Mouse (Mus musculus) intestine, embryonic 14.5 days (tissue): ENCODE measurements at regions not wholly inside any gene's neighbourhood (a gene's known extent, or its start where the extent isn't known, plus 50 kb on each side); places are given as distances from the start of the nearest gene placed in this dataset.

ENCODE experiments used
- ATAC-seq: fragments of 200-750 bp; cut with Nextera tagmentation; replicated peaks from 2 replicates; pipeline ENCODE4 v1.8.0; 2017; ENCODE audit warnings: low read depth, moderate number of reproducible peaks, moderate TSS enrichment, moderate library complexity; ENCODE audit not compliant: low FRiP score, low TSS enrichment
- DNase-seq: peaks from one replicate; pipeline ENCODE4 v3.0.0-alpha.2; 2018; ENCODE audit warnings: low spot score
- H3K27ac ChIP-seq: fragments of 300-500 bp; sonication (generic); 2 replicates; pipeline ENCODE4 v1.5.1; 2014; ENCODE audit warnings: low read depth, mild to moderate bottlenecking, control low read depth
- H3K27me3 ChIP-seq: fragments of 300-500 bp; sonication (generic); replicated peaks from 2 replicates; pipeline ENCODE4 v1.6.1; 2014; ENCODE audit warnings: low read length, control low read depth; ENCODE audit not compliant: control insufficient read depth, insufficient read depth
- H3K36me3 ChIP-seq: fragments of 300-500 bp; sonication (generic); 2 replicates; pipeline ENCODE4 v1.6.1; 2014; ENCODE audit warnings: low read length, control low read depth; ENCODE audit not compliant: control insufficient read depth, insufficient read depth
- H3K4me1 ChIP-seq: fragments of 300-500 bp; sonication (generic); replicated peaks from 2 replicates; pipeline ENCODE4 v1.6.1; 2014; ENCODE audit warnings: low read length, control low read depth, mixed read lengths; ENCODE audit not compliant: control insufficient read depth, insufficient read depth
- H3K4me2 ChIP-seq: fragments of 300-500 bp; sonication (generic); 2 replicates; pipeline ENCODE4 v1.6.1; 2014; ENCODE audit warnings: low read length
- H3K4me3 ChIP-seq: fragments of 300-500 bp; sonication (generic); 2 replicates; pipeline ENCODE4 v1.5.1; 2014; ENCODE audit warnings: low read depth, low read length, control low read depth, mixed read lengths
- H3K9ac ChIP-seq: fragments of 300-500 bp; sonication (generic); 2 replicates; pipeline ENCODE4 v1.6.1; 2014; ENCODE audit warnings: mild to moderate bottlenecking, low read length
- H3K9me3 ChIP-seq: fragments of 300-500 bp; sonication (generic); 2 replicates; pipeline ENCODE4 v1.6.1; 2016; ENCODE audit warnings: low read length, control low read depth; ENCODE audit not compliant: control insufficient read depth
- WGBS: fragments of 180-500 bp; shearing (Covaris S2); extraction: QIAGEN DNeasy Blood & Tissue Kit; methylation state at CpG from one replicate; pipeline ENCODE4 v1.1.7; 2014; 5-methylcytosine and 5-hydroxymethylcytosine counted together

- no peaks in the 10 kb centered on the region for H3K27me3 ChIP-seq
- no peak for ATAC-seq
- 30% methylated on average over 3 of the region's 3 CpGs for whole genome bisulfite sequencing
Measured at GRCm38 (mm10) chr6:126405736-126406135, 129.5 kb downstream of the Kcna5 start.

GRCm38 (mm10) chr6:126404331-126405070, 130.7 kb downstream of the Kcna5 start:
- H3K9ac ChIP-seq = no peak overlapping the region
- no peak overlapping the region for H3K4me2 ChIP-seq
- ATAC-seq (no peak), DNase-seq (no peak)
- H3K27me3 ChIP-seq = 0 out of 2 replicates have a peak, but pooled peaks cover 3% of the 10 kb centered on the region
- H3K4me3 ChIP-seq = no peak overlapping the region
- no peaks in the 10 kb centered on the region for H3K9me3 ChIP-seq
- no peaks in the 10 kb centered on the region for H3K36me3 ChIP-seq
- WGBS = 75% methylated on average over 12 of the region's 12 CpGs
- H3K27ac ChIP-seq = no peak overlapping the region
- no peaks in the 10 kb centered on the region for H3K4me1 ChIP-seq

More at GRCm38 (mm10) chr6:126405736-126406135, 129.5 kb downstream of the Kcna5 start:
- no peak overlapping the region for H3K9ac ChIP-seq
- no peaks in the 10 kb centered on the region for H3K4me1 ChIP-seq
- no peak overlapping the region for H3K27ac ChIP-seq
- peak; percentile 62 for DNase-seq
- H3K36me3 ChIP-seq = no peaks in the 10 kb centered on the region
- no peak overlapping the region for H3K4me3 ChIP-seq
- H3K4me2 ChIP-seq = no peak overlapping the region
- H3K9me3 ChIP-seq = no peaks in the 10 kb centered on the region

GRCm38 (mm10) chr6:126399595-126399994, 135.6 kb downstream of the Kcna5 start:
- Histone ChIP-seq H3K27me3 (0 out of 2 replicates have a peak, but pooled peaks cover 6% of the 10 kb centered on the region), H3K4me3 (no peak overlapping the region), H3K36me3 (no peaks in the 10 kb centered on the region), H3K9me3 (no peaks in the 10 kb centered on the region), H3K9ac (no peak overlapping the region), H3K4me2 (no peak overlapping the region), H3K27ac (no peak overlapping the region), H3K4me1 (no peaks in the 10 kb centered on the region)
- 76% methylated on average over 3 of the region's 3 CpGs for WGBS
- DNase-seq (no peak), ATAC-seq (no peak)

DNA sequence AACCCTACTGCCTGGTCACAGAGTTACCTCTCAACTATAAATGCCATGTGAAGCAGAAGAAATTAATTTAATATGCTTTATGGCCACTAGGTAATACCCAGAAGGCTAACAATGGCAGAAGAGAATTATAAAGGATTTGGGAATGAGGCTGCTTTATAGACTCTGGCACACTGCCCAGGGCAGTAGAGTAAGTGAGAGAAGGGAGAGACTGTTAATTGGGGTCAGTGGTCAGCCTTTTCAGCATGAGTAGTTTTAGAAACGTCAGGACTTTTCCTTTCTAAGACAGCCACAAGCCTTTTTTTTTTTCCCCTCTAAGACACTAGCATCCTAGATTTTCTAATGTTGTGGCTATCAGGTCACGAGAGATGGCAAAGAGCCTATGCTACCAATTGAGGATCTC, 136.6 kb downstream of the Kcna5 start:
- ATAC-seq (no peak), DNase-seq (no peak)
- Histone ChIP-seq H3K4me2 (no peak overlapping the region), H3K9me3 (no peaks in the 10 kb centered on the region), H3K27ac (no peak overlapping the region), H3K4me3 (no peak overlapping the region), H3K27me3 (0 out of 2 replicates have a peak, but pooled peaks cover 6% of the 10 kb centered on the region), H3K9ac (no peak overlapping the region), H3K4me1 (0 out of 2 replicates have a peak, but pooled peaks cover 3% of the 10 kb centered on the region), H3K36me3 (no peaks in the 10 kb centered on the region)
- WGBS = 51% methylated on average over 2 of the region's 2 CpGs

- H3K36me3 ChIP-seq = no peaks in the 10 kb centered on the region
- no peak for DNase-seq
- no peaks in the 10 kb centered on the region for H3K9me3 ChIP-seq
- ATAC-seq = no peak
- no peak overlapping the region for H3K9ac ChIP-seq
- H3K4me3 ChIP-seq = no peak overlapping the region
- no peak overlapping the region for H3K27ac ChIP-seq
- 0 out of 2 replicates have a peak, but pooled peaks cover 3% of the 10 kb centered on the region for H3K4me1 ChIP-seq
- H3K4me2 ChIP-seq = no peak overlapping the region
- 0 out of 2 replicates have a peak, but pooled peaks cover 6% of the 10 kb centered on the region for H3K27me3 ChIP-seq
- WGBS = 49% methylated on average over 3 of the region's 3 CpGs
Measured at GRCm38 (mm10) chr6:126395015-126395414, 140.2 kb downstream of the Kcna5 start.

- Histone ChIP-seq H3K27me3 (0 out of 2 replicates have a peak, but pooled peaks cover 3% of the 10 kb centered on the region), H3K9ac (no peak overlapping the region), H3K27ac (peak overlapping the region; percentile 34; the same call in 1 of the 2 replicates), H3K4me2 (0 out of 2 replicates have a peak overlapping the region, but pooled peaks have one; percentile 2), H3K4me1 (0 out of 2 replicates have a peak, but pooled peaks cover 3% of the 10 kb centered on the region), H3K36me3 (no peaks in the 10 kb centered on the region), H3K9me3 (no peaks in the 10 kb centered on the region), H3K4me3 (no peak overlapping the region)
- 0 out of 2 replicates have a peak, but pooled peaks have one; percentile 43 for ATAC-seq
- no peak for DNase-seq
- 16% methylated on average over 7 of the region's 7 CpGs for WGBS
Measured at GRCm38 (mm10) chr6:126394111-126394809, 141.0 kb downstream of the Kcna5 start.

DNA sequence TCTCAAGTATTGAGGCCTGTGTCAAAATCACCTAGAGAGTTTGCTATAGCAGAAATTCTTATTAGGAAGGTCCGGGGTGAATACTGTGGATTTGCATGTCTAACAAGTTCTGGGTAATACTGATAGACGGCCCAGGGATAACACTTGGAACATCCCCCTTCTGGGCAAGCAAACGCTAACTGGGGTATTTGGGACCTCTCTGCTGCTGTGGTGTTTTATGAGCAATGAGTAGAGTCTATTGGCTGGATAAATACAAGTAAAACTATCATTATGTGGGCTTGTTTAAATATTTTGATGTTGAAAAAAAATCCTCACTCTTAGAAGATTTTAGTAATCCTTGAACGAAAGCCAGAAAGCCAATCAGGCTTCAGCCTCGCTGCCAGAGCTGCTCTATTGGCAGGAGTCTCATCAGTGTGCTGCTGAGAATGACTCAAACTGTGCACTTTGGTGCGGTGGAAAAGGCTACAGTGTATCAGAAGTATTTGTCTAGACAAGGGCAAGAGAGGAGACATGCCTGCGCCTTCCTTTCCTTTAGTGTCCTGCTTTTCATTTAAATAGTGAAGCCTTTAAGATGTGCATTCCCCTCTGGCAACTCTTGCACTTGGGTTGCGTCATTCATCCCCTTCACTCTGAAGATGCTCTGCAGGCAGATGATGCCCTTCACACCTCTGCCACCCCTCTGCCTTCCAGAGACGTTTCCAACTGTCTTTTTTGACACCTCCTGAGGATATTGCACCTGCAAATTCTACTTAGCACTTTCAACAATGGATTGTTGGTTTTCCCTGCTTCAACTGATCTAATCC, 150.8 kb downstream of the Kcna5 start:
- Histone ChIP-seq H3K9me3 (no peaks in the 10 kb centered on the region), H3K27me3 (no peaks in the 10 kb centered on the region; the same call in 1 of the 2 replicates), H3K27ac (no peak overlapping the region), H3K4me1 (no peaks in the 10 kb centered on the region), H3K9ac (no peak overlapping the region), H3K4me3 (no peak overlapping the region), H3K4me2 (no peak overlapping the region), H3K36me3 (no peaks in the 10 kb centered on the region)
- DNase-seq (no peak), ATAC-seq (no peak)
- 49% methylated on average over 9 of the region's 9 CpGs for WGBS

DNA sequence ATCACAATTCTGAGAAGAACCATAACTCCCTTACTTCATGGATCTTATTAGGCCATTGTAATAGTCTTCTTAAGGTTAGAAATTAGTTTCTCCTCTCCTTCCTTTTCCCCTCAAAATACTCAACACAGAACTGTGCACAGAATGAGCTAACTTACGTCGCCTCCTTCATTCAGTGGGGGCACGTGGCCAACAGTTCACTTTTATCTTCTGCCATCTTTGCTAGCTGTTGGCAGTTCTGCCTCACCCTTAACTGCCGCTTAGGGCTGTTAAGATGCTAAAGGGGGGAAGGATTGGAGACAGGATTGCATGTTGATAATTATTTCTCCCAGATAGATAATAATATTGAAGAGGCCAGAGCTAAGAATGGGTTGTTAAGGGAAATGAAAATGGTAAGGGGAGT, 158.0 kb downstream of the Kcna5 start:
- Histone ChIP-seq H3K36me3 (no peaks in the 10 kb centered on the region), H3K4me2 (no peak overlapping the region), H3K9ac (no peak overlapping the region), H3K4me3 (no peak overlapping the region), H3K4me1 (no peaks in the 10 kb centered on the region), H3K9me3 (no peaks in the 10 kb centered on the region), H3K27me3 (no peaks in the 10 kb centered on the region), H3K27ac (no peak overlapping the region)
- ATAC-seq (no peak), DNase-seq (no peak)
- WGBS = 83% methylated on average over 4 of the region's 4 CpGs
